Mouse (Mus musculus) liver, embryonic 14.5 days (tissue): ENCODE measurements around the gene Fam189a2.

Experiments
- CTCF ChIP-seq: IDR thresholded peaks from 2 replicates; pipeline ENCODE4 v1.5.1; 2016; ENCODE audit warnings: antibody characterized with exemption, low read depth, control low read depth
- EP300 ChIP-seq: IDR thresholded peaks from 2 replicates; pipeline ENCODE4 v1.6.1; 2016; ENCODE audit warnings: antibody characterized with exemption, low read depth

DNA sequence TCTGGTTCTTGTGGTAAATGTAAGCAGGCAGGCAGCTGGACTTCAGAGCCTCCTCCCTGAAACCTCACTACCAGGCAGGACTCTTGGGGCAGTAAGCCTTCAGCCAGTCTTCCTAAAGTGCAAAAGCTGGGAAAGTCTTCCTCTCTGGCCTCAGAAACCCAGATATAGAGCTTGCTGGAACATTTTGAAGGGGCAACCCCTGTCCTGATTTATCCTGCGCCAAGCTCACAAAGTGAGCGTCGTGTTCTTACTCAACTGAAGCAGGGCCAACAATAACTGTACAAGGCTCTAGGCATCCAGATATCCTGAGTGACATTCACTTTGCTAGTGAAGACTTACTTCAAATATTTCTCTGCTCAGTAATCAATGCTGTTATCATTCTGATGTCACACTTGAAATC lies 60.4 kb downstream of the Fam189a2 start:
- TF ChIP-seq CTCF (no peak), EP300 (no peak)
